Mouse (Mus musculus) mesoderm, embryonic 11.5 days (tissue): Measurements from ENCODE around the gene Kdm5b.

ENCODE experiments used
- DNase-seq: peaks from one replicate; pipeline ENCODE4 v3.0.0-alpha.2; 2012; ENCODE audit warnings: low read depth, low spot score

The Kdm5b gene

GRCm38 (mm10) chr1:134646261-134646962 is 86.4 kb downstream of the Kdm5b start, which contains the start of gene Syt2:
Gene Syt2, plus strand, starts transcription at chr1:134646677.
- peak; percentile 69 for DNase-seq

DNA sequence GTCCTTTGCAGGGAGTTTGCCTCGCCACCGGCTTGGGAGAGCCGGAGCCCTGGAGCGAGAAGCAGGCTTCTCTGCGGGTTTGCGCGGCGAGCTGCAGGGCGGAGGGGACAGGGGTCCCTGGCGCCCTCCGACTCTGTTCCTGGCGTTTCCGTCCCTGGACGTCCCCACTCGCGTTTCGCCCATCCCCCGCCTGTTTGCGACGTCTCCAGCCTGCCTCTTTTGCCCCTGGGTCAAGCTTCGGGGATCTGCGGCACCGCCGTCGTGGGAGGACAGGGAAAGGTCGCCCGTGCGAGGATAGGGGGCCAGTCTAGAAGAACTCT is 87.0 kb downstream of the Kdm5b start:
- no peak for DNase-seq

DNA sequence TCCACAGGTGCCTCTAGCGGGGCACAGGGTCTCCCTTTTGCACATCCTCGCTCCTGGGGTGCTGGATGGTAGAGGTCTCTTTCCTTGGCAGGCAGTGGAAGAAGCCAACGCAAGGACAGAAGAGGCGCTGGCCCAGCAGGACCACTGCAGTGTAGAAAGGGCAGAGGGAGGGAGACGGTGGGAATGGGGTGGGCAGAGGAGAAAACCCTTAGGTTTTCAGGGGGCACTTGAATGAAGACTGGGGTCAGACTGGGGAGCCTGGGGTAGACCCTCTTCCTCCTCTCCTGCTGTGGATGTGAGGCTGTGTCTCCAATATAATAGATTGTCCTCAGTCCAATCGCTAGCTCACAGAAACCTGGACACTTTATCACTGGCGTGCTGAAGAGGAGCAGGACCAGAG is 87.6 kb downstream of the Kdm5b start:
- DNase-seq: no peak

GRCm38 (mm10) chr1:134650816-134651215 is 90.8 kb downstream of the Kdm5b start:
- DNase-seq: no peak

- no peak for DNase-seq
Measured at GRCm38 (mm10) chr1:134651268-134651850, 91.4 kb downstream of the Kdm5b start.

- no peak for DNase-seq
Measured at GRCm38 (mm10) chr1:134651851-134652398, 92.0 kb downstream of the Kdm5b start.

DNA sequence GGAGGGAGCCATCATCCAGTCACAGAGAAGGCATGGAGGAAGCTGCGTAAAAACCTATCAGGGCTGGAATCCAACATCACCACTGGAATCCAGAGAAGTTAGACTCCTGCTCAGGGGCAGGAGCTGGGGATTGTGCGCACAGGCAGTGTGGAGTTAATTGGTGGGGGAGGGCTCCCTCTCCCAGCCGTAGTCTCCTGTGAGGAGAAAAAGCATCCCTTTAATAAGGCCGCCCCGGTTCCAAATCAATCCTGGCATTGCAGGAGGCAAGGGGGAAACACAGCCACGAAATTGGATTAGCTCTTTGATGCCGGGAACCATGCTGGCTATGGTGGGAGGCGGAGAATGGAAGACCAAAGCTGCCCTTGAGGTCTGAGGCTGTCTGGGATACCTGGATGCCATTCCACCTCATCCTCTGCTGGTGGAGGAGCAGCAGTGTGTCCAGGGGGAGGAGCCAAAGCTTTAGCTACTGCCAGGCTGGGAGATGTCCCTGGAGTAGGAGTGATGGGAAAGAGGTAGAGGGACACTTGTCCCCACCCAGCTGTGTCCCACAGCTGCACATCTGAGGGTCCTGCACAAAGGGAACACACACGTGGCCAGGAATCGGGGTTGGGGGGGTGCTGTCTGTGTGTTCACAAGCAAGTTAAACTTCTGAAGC is 93.8 kb downstream of the Kdm5b start:
- DNase-seq: no peak

DNA sequence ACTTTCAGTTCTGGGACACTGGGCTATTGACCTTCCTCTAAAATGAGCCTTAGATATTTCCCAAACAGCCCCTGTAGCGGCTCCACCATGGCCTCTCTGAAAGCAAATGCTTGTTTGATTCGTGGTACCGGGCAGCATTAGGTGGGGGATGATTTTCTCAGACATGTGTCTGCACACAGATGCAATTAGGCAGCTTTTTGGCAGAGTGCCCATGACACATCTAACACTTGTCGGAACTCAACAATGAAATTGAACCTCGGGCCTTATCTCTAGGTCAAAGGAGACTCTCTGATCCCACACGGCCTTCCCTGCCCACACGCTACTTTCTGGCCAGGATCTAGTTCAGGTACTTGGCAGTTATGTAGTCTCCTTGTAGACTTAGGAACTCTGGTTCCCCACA is 98.9 kb downstream of the Kdm5b start:
- no peak for DNase-seq

GRCm38 (mm10) chr1:134660163-134660562 is 100.2 kb downstream of the Kdm5b start:
- DNase-seq: no peak

- no peak for DNase-seq
Measured at GRCm38 (mm10) chr1:134671234-134672070, 111.5 kb downstream of the Kdm5b start.

- DNase-seq: no peak
Measured at GRCm38 (mm10) chr1:134674312-134674711, 114.3 kb downstream of the Kdm5b start.

- DNase-seq: no peak
Measured at GRCm38 (mm10) chr1:134679445-134679844, 119.5 kb downstream of the Kdm5b start.

DNA sequence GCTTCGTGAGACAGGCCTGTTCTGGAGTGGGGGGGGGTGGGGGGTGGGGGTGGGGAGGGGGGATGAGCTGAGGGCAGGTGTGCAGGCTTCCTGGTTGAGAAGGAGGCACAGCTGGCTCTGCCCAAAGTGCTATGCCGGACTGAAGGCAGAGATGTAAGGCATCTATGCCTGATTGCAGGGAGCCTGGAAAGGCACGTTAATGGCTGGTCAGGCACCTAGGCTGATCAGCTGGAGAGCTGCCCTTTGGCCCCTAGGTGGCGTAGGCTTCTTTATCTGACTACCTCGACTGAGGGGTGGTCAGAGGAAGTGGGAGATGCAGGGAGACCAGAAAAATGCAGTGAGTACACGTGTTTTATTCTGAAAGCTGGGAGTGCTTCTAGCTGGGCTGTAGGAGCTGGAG is 120.6 kb downstream of the Kdm5b start:
- no peak for DNase-seq

DNA sequence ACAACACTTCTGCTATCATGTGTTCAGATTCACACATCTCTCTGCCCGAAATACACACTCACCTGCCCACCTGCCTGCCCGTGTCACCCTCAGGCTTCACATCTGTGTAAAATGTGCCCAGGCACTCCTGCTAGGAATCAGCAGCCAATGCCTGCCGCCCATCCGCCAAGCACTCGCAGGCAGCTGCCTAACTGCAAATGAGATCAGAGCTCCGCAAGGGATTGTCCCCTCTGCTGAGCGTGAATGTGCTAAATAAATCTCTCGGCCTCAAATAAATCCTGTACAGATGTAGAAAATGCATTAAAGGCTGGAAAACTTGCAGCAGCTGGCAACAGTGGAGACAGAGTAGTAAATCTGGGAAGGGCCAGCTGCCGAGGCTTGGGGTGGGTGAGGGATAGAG is 122.5 kb downstream of the Kdm5b start:
- peak; percentile 31 for DNase-seq
